Mouse (Mus musculus) forebrain, embryonic 13.5 days (tissue): ENCODE results near the gene Mycl. TPM values are rescaled to one million over a fixed set of nuclear protein-coding genes. Genes with fewer than 3 reads are reported as not detected.

ENCODE experiments used
- ATAC-seq: fragments of 200-750 bp; cut with Nextera tagmentation; 2 replicates; pipeline ENCODE4 v1.8.0; 2017
- H3K27ac ChIP-seq: fragments of 300-500 bp; sonication (generic); 2 replicates; pipeline ENCODE4 v1.5.1; 2015; ENCODE audit warnings: inconsistent platforms, mild to moderate bottlenecking, moderate library complexity
- H3K27me3 ChIP-seq: fragments of 300-500 bp; sonication (generic); 2 replicates; pipeline ENCODE4 v1.6.1; 2015; ENCODE audit warnings: mild to moderate bottlenecking, inconsistent platforms
- H3K36me3 ChIP-seq: fragments of 300-500 bp; sonication (generic); 2 replicates; pipeline ENCODE4 v1.6.1; 2015; ENCODE audit warnings: mild to moderate bottlenecking, inconsistent platforms; ENCODE audit not compliant: poor library complexity, severe bottlenecking
- H3K4me1 ChIP-seq: fragments of 300-500 bp; sonication (generic); 2 replicates; pipeline ENCODE4 v1.6.1; 2015; ENCODE audit warnings: inconsistent platforms
- H3K4me2 ChIP-seq: fragments of 300-500 bp; sonication (generic); 2 replicates; pipeline ENCODE4 v1.6.1; 2015; ENCODE audit warnings: inconsistent platforms, mild to moderate bottlenecking, moderate library complexity
- H3K4me3 ChIP-seq: fragments of 300-500 bp; sonication (generic); 2 replicates; pipeline ENCODE4 v1.5.1; 2015; ENCODE audit warnings: mild to moderate bottlenecking, inconsistent platforms
- H3K9ac ChIP-seq: fragments of 300-500 bp; sonication (generic); 2 replicates; pipeline ENCODE4 v1.6.1; 2015; ENCODE audit warnings: mild to moderate bottlenecking, inconsistent platforms
- H3K9me3 ChIP-seq: fragments of 300-500 bp; sonication (generic); replicated peaks from 2 replicates; pipeline ENCODE4 v1.6.1; 2016; ENCODE audit warnings: inconsistent platforms
- WGBS: fragments of 180-500 bp; shearing (Covaris S2); methylation state at CpG from one replicate; pipeline ENCODE4 v1.1.7; 2015; 5-methylcytosine and 5-hydroxymethylcytosine counted together
- polyA plus RNA-seq: library from polyadenylated mRNA; unstranded; fragments of >200 nt; fragmentation: Nextera tagmentation; extraction: Ambion mirVana; gene quantifications from 2 replicates; pipeline ENCODE4 v1.2.1, GENCODE M21; 2015

The Mycl gene
- polyA plus RNA-seq: 59.3 and 63.3 TPM in 2 replicates

- WGBS: 0% methylated on average over 68 of the region's 69 CpGs
- H3K36me3 ChIP-seq: peaks cover 9% of the 10 kb centered on the region
- H3K4me3 ChIP-seq: peak within 1 kb of the TSS; percentile 94
- peaks cover 44% of the 10 kb centered on the region for H3K4me1 ChIP-seq
- H3K27me3 ChIP-seq: no peaks in the 10 kb centered on the region
- H3K9ac ChIP-seq: peak within 1 kb of the TSS; percentile 98
- no peaks in the 10 kb centered on the region for H3K9me3 ChIP-seq
- peak within 1 kb of the TSS; percentile 84 for H3K4me2 ChIP-seq
- peak within 1 kb of the TSS; percentile 96 for H3K27ac ChIP-seq
- ATAC-seq: peak; percentile 78
Measured at GRCm38 (mm10) chr4:122995404-122996220, at the start of gene Mycl. TSS of gene Mycl (plus strand) at chr4:122995652.

- no peaks in the 10 kb centered on the region for H3K9me3 ChIP-seq
- peaks cover 70% of the 10 kb centered on the region for H3K36me3 ChIP-seq
- no peaks in the 10 kb centered on the region for H3K4me1 ChIP-seq
- WGBS: 90% methylated on average over 3 of the region's 3 CpGs
- no peak overlapping the region for H3K4me3 ChIP-seq
- no peak overlapping the region for H3K27ac ChIP-seq
- H3K4me2 ChIP-seq: no peak overlapping the region
- no peak for ATAC-seq
- no peak overlapping the region for H3K9ac ChIP-seq
- no peaks in the 10 kb centered on the region for H3K27me3 ChIP-seq
Measured at GRCm38 (mm10) chr4:122947223-122947622, 48.2 kb upstream of the Mycl start.

GRCm38 (mm10) chr4:122949096-122949495 is 46.4 kb upstream of the Mycl start:
- no peak for ATAC-seq
- H3K4me3 ChIP-seq: no peak overlapping the region
- H3K9me3 ChIP-seq: no peaks in the 10 kb centered on the region
- H3K27ac ChIP-seq: no peak overlapping the region
- 95% methylated on average over 8 of the region's 8 CpGs for WGBS
- H3K4me2 ChIP-seq: no peak overlapping the region
- no peaks in the 10 kb centered on the region for H3K4me1 ChIP-seq
- H3K9ac ChIP-seq: no peak overlapping the region
- peaks cover 76% of the 10 kb centered on the region for H3K36me3 ChIP-seq
- H3K27me3 ChIP-seq: no peaks in the 10 kb centered on the region

- peak overlapping the region; percentile 92 for H3K27ac ChIP-seq
- WGBS: 59% methylated on average over 5 of the region's 5 CpGs
- H3K4me1 ChIP-seq: peaks cover 42% of the 10 kb centered on the region
- H3K9me3 ChIP-seq: no peaks in the 10 kb centered on the region
- peak overlapping the region; percentile 23 for H3K4me3 ChIP-seq
- no peaks in the 10 kb centered on the region for H3K27me3 ChIP-seq
- H3K9ac ChIP-seq: peak overlapping the region; percentile 56
- peak overlapping the region; percentile 57 for H3K4me2 ChIP-seq
- ATAC-seq: peak; percentile 46
- peaks cover 41% of the 10 kb centered on the region for H3K36me3 ChIP-seq
Measured at GRCm38 (mm10) chr4:122954680-122955411, 40.6 kb upstream of the Mycl start.

DNA sequence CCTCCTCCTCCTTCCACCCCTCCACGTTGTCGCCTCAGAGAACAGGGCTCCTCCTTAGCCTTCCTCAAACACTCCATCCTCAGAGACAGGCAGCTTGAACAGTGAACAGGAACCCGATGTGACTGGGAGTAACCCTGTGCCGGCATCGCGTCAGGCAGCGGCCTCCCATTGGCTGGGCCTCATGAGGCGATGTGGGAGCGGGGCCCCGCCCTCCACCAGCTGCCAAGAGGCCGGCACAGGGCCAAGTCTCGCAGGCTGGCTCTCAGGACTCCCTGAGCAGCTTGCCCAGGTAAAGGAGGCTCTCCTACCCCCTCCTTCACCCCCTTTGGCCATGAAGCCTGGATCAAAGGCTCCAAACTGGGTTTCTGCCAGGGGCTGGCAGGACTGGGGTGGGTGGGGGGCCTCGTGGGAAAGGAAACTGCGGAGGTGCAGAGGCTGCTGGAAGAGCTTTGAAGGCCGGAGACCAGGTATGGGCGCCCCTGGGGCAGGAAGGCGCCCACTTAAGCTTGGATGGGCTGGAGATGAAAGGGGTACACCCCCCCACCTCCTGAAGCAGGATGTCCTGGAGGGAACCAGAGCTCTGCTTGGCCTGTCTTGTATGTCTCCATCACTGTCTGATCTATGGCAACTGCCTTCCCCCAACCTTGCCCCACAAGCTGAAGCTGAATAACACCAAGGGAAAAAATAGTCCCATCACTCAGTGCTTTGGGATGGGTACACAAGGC is 39.9 kb upstream of the Mycl start:
- Histone ChIP-seq H3K36me3 (peaks cover 34% of the 10 kb centered on the region), H3K27ac (peak overlapping the region; percentile 92), H3K9ac (peak overlapping the region; percentile 56), H3K4me3 (peak overlapping the region; percentile 23), H3K4me2 (peak overlapping the region; percentile 57), H3K4me1 (peaks cover 47% of the 10 kb centered on the region), H3K9me3 (no peaks in the 10 kb centered on the region), H3K27me3 (no peaks in the 10 kb centered on the region)
- 8% methylated on average over 17 of the region's 17 CpGs for WGBS
- peak; percentile 96 for ATAC-seq

- peaks cover 27% of the 10 kb centered on the region for H3K36me3 ChIP-seq
- H3K27ac ChIP-seq: peak overlapping the region; percentile 92
- no peak overlapping the region for H3K9ac ChIP-seq
- H3K4me3 ChIP-seq: no peak overlapping the region
- H3K4me1 ChIP-seq: peaks cover 49% of the 10 kb centered on the region
- ATAC-seq: no peak
- H3K4me2 ChIP-seq: no peak overlapping the region
- no peaks in the 10 kb centered on the region for H3K27me3 ChIP-seq
- WGBS: 75% methylated on average over 5 of the region's 6 CpGs
- no peaks in the 10 kb centered on the region for H3K9me3 ChIP-seq
Measured at GRCm38 (mm10) chr4:122956301-122956700, 39.2 kb upstream of the Mycl start.

DNA sequence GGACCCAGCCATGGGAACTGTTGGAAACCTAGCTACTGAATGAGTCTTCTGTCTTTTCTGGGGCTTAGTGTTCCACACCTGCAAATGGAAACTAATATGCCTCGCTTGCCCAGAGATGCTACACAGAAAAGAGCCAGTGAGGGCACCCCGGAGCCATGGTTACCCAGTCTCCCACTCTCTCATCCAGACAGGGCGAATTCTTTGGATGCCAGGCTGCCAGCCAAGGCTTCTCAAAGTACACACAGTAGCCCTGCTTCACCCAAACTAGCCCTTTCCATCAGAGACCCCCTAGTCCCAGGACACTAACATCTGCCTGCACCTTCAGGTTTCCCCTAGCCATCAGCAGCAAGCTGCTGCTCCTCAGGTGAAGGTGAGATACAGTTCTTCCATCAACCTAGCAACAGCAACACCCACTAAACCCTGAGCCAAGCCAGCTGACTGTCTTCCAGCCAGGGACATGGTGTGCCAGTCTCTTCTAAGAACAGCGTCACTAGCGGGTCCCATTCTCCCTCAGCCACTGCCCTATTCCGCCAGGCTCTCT is 36.9 kb upstream of the Mycl start:
- H3K4me3 ChIP-seq: 0 out of 2 replicates have a peak overlapping the region, but pooled peaks have one; percentile 72
- H3K27me3 ChIP-seq: no peaks in the 10 kb centered on the region
- no peaks in the 10 kb centered on the region for H3K9me3 ChIP-seq
- H3K27ac ChIP-seq: peak overlapping the region; percentile 66
- H3K4me1 ChIP-seq: peaks cover 72% of the 10 kb centered on the region
- H3K4me2 ChIP-seq: peak overlapping the region; percentile 99
- no peak for ATAC-seq
- H3K36me3 ChIP-seq: peaks cover 15% of the 10 kb centered on the region; the same call in 1 of the 2 replicates
- no peak overlapping the region for H3K9ac ChIP-seq
- WGBS: 71% methylated on average over 6 of the region's 6 CpGs

DNA sequence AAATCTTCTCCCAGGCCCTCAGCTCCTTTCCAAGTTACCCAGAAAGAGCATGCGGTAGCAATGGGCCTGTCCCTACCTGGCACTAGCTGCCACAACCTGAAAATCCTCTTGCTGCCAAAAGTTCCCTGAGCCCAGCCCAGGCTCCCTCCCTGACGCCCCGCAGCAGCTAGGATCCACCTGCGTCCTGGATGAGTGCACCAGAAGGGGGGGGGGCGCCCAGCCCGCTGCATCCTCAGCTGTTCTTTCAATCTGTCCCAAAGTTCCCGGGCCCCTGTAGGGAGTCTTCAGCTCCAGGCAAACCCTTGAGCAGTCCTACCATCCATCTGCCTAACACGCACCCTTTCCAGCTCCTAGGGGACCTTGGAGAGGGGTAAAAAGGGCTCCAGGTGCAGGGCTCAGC is 35.6 kb upstream of the Mycl start:
- Histone ChIP-seq H3K9ac (peak overlapping the region; percentile 89), H3K36me3 (0 out of 2 replicates have a peak, but pooled peaks cover 7% of the 10 kb centered on the region), H3K4me1 (peaks cover 67% of the 10 kb centered on the region), H3K4me2 (peak overlapping the region; percentile 99), H3K4me3 (peak overlapping the region; percentile 72), H3K9me3 (no peaks in the 10 kb centered on the region), H3K27ac (no peak overlapping the region), H3K27me3 (no peaks in the 10 kb centered on the region)
- ATAC-seq: no peak
- WGBS: under 1% methylated on average over 8 of the region's 8 CpGs

DNA sequence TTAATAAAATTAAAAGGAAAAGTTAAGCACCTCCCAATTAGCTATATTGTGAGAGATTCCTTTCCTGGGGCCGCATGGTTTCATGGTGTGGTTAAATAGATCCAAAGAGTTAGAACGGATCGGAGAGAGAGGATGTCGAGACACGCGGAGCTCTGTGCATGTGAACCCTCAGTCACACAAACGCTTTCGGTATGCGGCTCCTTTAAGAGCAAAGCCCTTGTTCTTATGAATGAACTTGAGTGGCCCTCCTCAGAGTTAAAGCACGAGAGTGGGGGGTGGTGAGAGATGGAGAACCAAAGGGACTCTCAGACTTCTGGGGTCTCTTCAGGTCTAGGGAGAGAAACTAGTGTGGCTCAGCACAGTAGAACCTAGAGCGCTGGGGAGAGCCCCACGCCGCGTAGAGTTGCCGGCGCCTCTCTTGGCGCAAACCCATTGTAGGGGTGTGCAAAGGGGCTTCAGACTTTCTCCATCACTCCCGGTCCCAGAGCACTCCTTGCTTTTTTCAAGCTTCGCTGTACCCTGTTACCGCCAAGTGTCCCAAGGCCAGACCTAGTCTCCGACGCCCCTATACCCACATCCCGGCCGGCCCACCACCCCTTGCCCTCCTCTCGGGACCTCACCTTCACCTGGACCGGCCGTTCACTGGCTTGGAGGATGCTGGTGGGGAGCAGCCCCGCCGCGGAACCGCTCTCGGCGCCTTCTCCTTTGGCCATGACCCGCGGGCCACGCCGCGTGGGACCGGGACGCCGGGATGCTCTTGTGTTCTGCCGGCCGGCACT is 34.9 kb upstream of the Mycl start:
- H3K27me3 ChIP-seq: no peaks in the 10 kb centered on the region
- H3K9ac ChIP-seq: peak overlapping the region; percentile 89
- H3K4me3 ChIP-seq: peak overlapping the region; percentile 72
- H3K4me1 ChIP-seq: peaks cover 60% of the 10 kb centered on the region
- WGBS: under 1% methylated on average over 43 of the region's 43 CpGs
- H3K36me3 ChIP-seq: 0 out of 2 replicates have a peak, but pooled peaks cover 7% of the 10 kb centered on the region
- peak overlapping the region; percentile 75 for H3K27ac ChIP-seq
- peak overlapping the region; percentile 99 for H3K4me2 ChIP-seq
- H3K9me3 ChIP-seq: no peaks in the 10 kb centered on the region
- peak; percentile 59 for ATAC-seq

- Histone ChIP-seq H3K4me1 (peaks cover 55% of the 10 kb centered on the region), H3K9me3 (no peaks in the 10 kb centered on the region), H3K27ac (peak within 1 kb of the TSS; percentile 75), H3K4me2 (peak within 1 kb of the TSS; percentile 99), H3K36me3 (0 out of 2 replicates have a peak, but pooled peaks cover 7% of the 10 kb centered on the region), H3K27me3 (no peaks in the 10 kb centered on the region), H3K4me3 (peak within 1 kb of the TSS; percentile 72), H3K9ac (peak within 1 kb of the TSS; percentile 89)
- ATAC-seq: peak; percentile 82
- WGBS: under 1% methylated on average over 27 of the region's 27 CpGs
Measured at GRCm38 (mm10) chr4:122961100-122961567, 34.3 kb upstream of the Mycl start, which contains the start of gene Mfsd2a. TSS of gene Mfsd2a (minus strand) at chr4:122961188.
